Mouse (Mus musculus) spleen, adult 2 months (tissue): ENCODE results near the gene Insr.

Experiments
- CTCF ChIP-seq: fragments of 200-500 bp; IDR thresholded peaks from 2 replicates; pipeline ENCODE4 v1.5.1; 2011; ENCODE audit warnings: mild to moderate bottlenecking, inconsistent platforms; ENCODE audit not compliant: insufficient read depth, insufficient read length, insufficient replicate concordance; ENCODE audit errors: extremely low read depth
- POLR2A ChIP-seq: fragments of 200-500 bp; IDR thresholded peaks from 2 replicates; pipeline ENCODE4 v1.6.1; 2011; ENCODE audit warnings: low read depth, low read length, inconsistent platforms

GRCm38 (mm10) chr8:3284656-3285055 lies 5.2 kb upstream of the Insr start:
- TF ChIP-seq CTCF (no peak), POLR2A (no peak)
